Mouse (Mus musculus) heart, postnatal 0 days (tissue): ENCODE data around the gene Zfp958. TPM values are rescaled to one million over a fixed set of nuclear protein-coding genes. Genes with fewer than 3 reads are reported as not detected.

Experiments
- ATAC-seq: fragments of 200-750 bp; cut with Nextera tagmentation; 2 replicates; pipeline ENCODE4 v1.8.0; 2017; ENCODE audit warnings: low read depth, moderate number of reproducible peaks, moderate library complexity; ENCODE audit not compliant: insufficient read depth
- DNase-seq: peaks from one replicate; pipeline ENCODE4 v3.0.0-alpha.2; 2016; ENCODE audit warnings: low spot score
- H3K27ac ChIP-seq: fragments of 300-500 bp; sonication (generic); 2 replicates; pipeline ENCODE4 v1.5.1; 2014; ENCODE audit warnings: low read depth, mild to moderate bottlenecking
- H3K27me3 ChIP-seq: fragments of 300-500 bp; sonication (generic); 2 replicates; pipeline ENCODE4 v1.6.1; 2014; ENCODE audit warnings: low read length, mixed read lengths; ENCODE audit not compliant: control insufficient read depth, insufficient read depth
- H3K36me3 ChIP-seq: fragments of 300-500 bp; sonication (generic); replicated peaks from 2 replicates; pipeline ENCODE4 v1.6.1; 2014; ENCODE audit warnings: low read length, mixed read lengths; ENCODE audit not compliant: control insufficient read depth, insufficient read depth
- H3K4me1 ChIP-seq: fragments of 300-500 bp; sonication (generic); 2 replicates; pipeline ENCODE4 v1.6.1; 2014; ENCODE audit warnings: antibody characterized with exemption; ENCODE audit not compliant: control insufficient read depth, insufficient read depth
- H3K4me2 ChIP-seq: fragments of 300-500 bp; sonication (generic); 2 replicates; pipeline ENCODE4 v1.6.1; 2014; ENCODE audit warnings: low read depth, mild to moderate bottlenecking, low read length, moderate library complexity
- H3K4me3 ChIP-seq: fragments of 300-500 bp; sonication (generic); 2 replicates; pipeline ENCODE4 v1.5.1; 2014; ENCODE audit warnings: low read depth, low read length
- H3K9ac ChIP-seq: fragments of 300-500 bp; sonication (generic); replicated peaks from 2 replicates; pipeline ENCODE4 v1.6.1; 2014; ENCODE audit warnings: low read depth, low read length, mixed read lengths
- H3K9me3 ChIP-seq: fragments of 300-500 bp; sonication (generic); replicated peaks from 2 replicates; pipeline ENCODE4 v1.6.1; 2016; ENCODE audit warnings: low read length; ENCODE audit not compliant: control insufficient read depth
- CTCF ChIP-seq: IDR thresholded peaks from 2 replicates; pipeline ENCODE4 v1.5.1; 2016; ENCODE audit warnings: antibody characterized with exemption, control low read depth, low read depth
- EP300 ChIP-seq: IDR thresholded peaks from 2 replicates; pipeline ENCODE4 v1.6.1; 2016; ENCODE audit warnings: antibody characterized with exemption, low read depth
- WGBS: fragments of 180-500 bp; shearing (Covaris S2); extraction: QIAGEN DNeasy Blood & Tissue Kit; methylation state at CpG from one replicate; pipeline ENCODE4 v1.1.7; 2014; 5-methylcytosine and 5-hydroxymethylcytosine counted together
- polyA plus RNA-seq: library from polyadenylated mRNA; unstranded; fragments of >200 nt; fragmentation: Nextera tagmentation; extraction: Ambion mirVana; gene quantifications from 2 replicates; pipeline ENCODE4 v1.2.1, GENCODE M21; 2015
- total RNA-seq: library from RNA; depleted of rRNA; stranded (reverse); fragments of >200 nt; gene quantifications from 2 replicates; pipeline ENCODE4 v1.2.3, GENCODE M21; 2014; ENCODE audit warnings: low replicate concordance

Gene Zfp958
- total and polyA plus RNA-seq, 2 experiments from 2014 or later, result 6.7 to 10.1 TPM

GRCm38 (mm10) chr8:4656536-4656935 is 43.6 kb downstream of the Zfp958 start:
- H3K9ac ChIP-seq, result no peak overlapping the region
- 81% methylated on average over 7 of the region's 7 CpGs for WGBS
- no peak overlapping the region for H3K4me2 ChIP-seq
- no peak overlapping the region for H3K4me3 ChIP-seq
- no peak overlapping the region for H3K27ac ChIP-seq
- H3K36me3 ChIP-seq, result no peaks in the 10 kb centered on the region
- no peaks in the 10 kb centered on the region for H3K27me3 ChIP-seq
- H3K4me1 ChIP-seq, result no peaks in the 10 kb centered on the region
- DNase-seq (peak; percentile 96), ATAC-seq (no peak)
- no peaks in the 10 kb centered on the region for H3K9me3 ChIP-seq
- no peak for TF ChIP-seq EP300
- TF ChIP-seq CTCF, result no peak

GRCm38 (mm10) chr8:4675191-4676003 is 62.4 kb downstream of the Zfp958 start:
- Histone ChIP-seq H3K4me1 (0 out of 2 replicates have a peak, but pooled peaks cover 3% of the 10 kb centered on the region), H3K27me3 (no peaks in the 10 kb centered on the region), H3K4me3 (no peak overlapping the region), H3K27ac (no peak overlapping the region), H3K9me3 (peaks cover 5% of the 10 kb centered on the region; the same call in 1 of the 2 replicates), H3K36me3 (no peaks in the 10 kb centered on the region), H3K9ac (no peak overlapping the region), H3K4me2 (no peak overlapping the region)
- DNase-seq, result no peak
- no peak for ATAC-seq
- WGBS, result 78% methylated on average over 17 of the region's 17 CpGs
- no peak for TF ChIP-seq EP300
- TF ChIP-seq CTCF, result no peak

GRCm38 (mm10) chr8:4676586-4676985 is 63.6 kb downstream of the Zfp958 start:
- Histone ChIP-seq H3K9ac (no peak overlapping the region), H3K4me2 (peak overlapping the region; percentile 82), H3K4me1 (0 out of 2 replicates have a peak, but pooled peaks cover 3% of the 10 kb centered on the region), H3K9me3 (no peaks in the 10 kb centered on the region), H3K27me3 (no peaks in the 10 kb centered on the region), H3K27ac (peak overlapping the region; percentile 99; the same call in 1 of the 2 replicates), H3K36me3 (no peaks in the 10 kb centered on the region), H3K4me3 (peak overlapping the region; percentile 67)
- TF ChIP-seq EP300, result no peak
- TF ChIP-seq CTCF, result no peak
- WGBS, result 83% methylated on average over 7 of the region's 7 CpGs
- DNase-seq, result no peak
- ATAC-seq, result no peak

GRCm38 (mm10) chr8:4677265-4678217 is 64.6 kb downstream of the Zfp958 start:
- no peaks in the 10 kb centered on the region for H3K36me3 ChIP-seq
- ATAC-seq (peak; percentile 94), DNase-seq (peak; percentile 100)
- H3K27ac ChIP-seq, result peak overlapping the region; percentile 99
- TF ChIP-seq CTCF (peak; percentile 16; the same call in 1 of the 2 replicates), EP300 (peak; percentile 23; the same call in 1 of the 2 replicates)
- 0 out of 2 replicates have a peak, but pooled peaks cover 3% of the 10 kb centered on the region for H3K4me1 ChIP-seq
- peak overlapping the region; percentile 73 for H3K9ac ChIP-seq
- H3K4me3 ChIP-seq, result peak overlapping the region; percentile 67
- no peaks in the 10 kb centered on the region for H3K9me3 ChIP-seq
- peak overlapping the region; percentile 82 for H3K4me2 ChIP-seq
- WGBS, result under 1% methylated on average over 72 of the region's 72 CpGs
- no peaks in the 10 kb centered on the region for H3K27me3 ChIP-seq

- TF ChIP-seq CTCF (no peak), EP300 (no peak)
- Histone ChIP-seq H3K4me1 (0 out of 2 replicates have a peak, but pooled peaks cover 3% of the 10 kb centered on the region), H3K4me3 (peak overlapping the region; percentile 67), H3K9me3 (no peaks in the 10 kb centered on the region), H3K27me3 (no peaks in the 10 kb centered on the region), H3K9ac (peak overlapping the region; percentile 73), H3K27ac (peak overlapping the region; percentile 99), H3K4me2 (peak overlapping the region; percentile 82), H3K36me3 (no peaks in the 10 kb centered on the region)
- WGBS, result 1% methylated on average over 37 of the region's 37 CpGs
- DNase-seq (peak; percentile 85), ATAC-seq (peak; percentile 54)
Observed at GRCm38 (mm10) chr8:4678218-4678907, 65.4 kb downstream of the Zfp958 start.
